Mouse (Mus musculus) kidney, adult 2 months (tissue): ENCODE measurements around the gene Mgat4e. TPM values are rescaled to one million over a fixed set of nuclear protein-coding genes. Genes with fewer than 3 reads are reported as not detected.
"Not testable (repeated sequence)": the region's sequence is repeated elsewhere in the genome, so short reads cannot be mapped to it uniquely, and the experiment has no call there.

Experiments
- DNase-seq: peaks from one replicate; pipeline ENCODE4 v3.0.0; 2021
- H3K27ac ChIP-seq: fragments of 200-500 bp; 2 replicates; pipeline ENCODE4 v1.5.1; 2012; ENCODE audit warnings: low read depth, low read length, control low read depth, inconsistent platforms; ENCODE audit not compliant: insufficient read depth
- H3K27me3 ChIP-seq: fragments of 200-500 bp; replicated peaks from 2 replicates; pipeline ENCODE4 v1.6.1; 2012; ENCODE audit warnings: mild to moderate bottlenecking, moderate library complexity, low read length, inconsistent platforms; ENCODE audit not compliant: control insufficient read depth, insufficient read depth
- H3K36me3 ChIP-seq: fragments of 200-500 bp; 2 replicates; pipeline ENCODE4 v1.6.1; 2012; ENCODE audit warnings: mild to moderate bottlenecking, moderate library complexity, low read length, inconsistent platforms; ENCODE audit not compliant: control insufficient read depth, insufficient read depth
- H3K4me1 ChIP-seq: fragments of 200-500 bp; 2 replicates; pipeline ENCODE4 v1.6.1; 2011; ENCODE audit warnings: low read length; ENCODE audit not compliant: control insufficient read depth, insufficient read depth
- H3K4me3 ChIP-seq: fragments of 200-500 bp; 2 replicates; pipeline ENCODE4 v1.5.1; 2011; ENCODE audit warnings: mild to moderate bottlenecking, low read depth, low read length, control low read depth; ENCODE audit not compliant: insufficient read depth
- CTCF ChIP-seq: fragments of 200-500 bp; conservative IDR thresholded peaks from 2 replicates; pipeline ENCODE4 v1.5.1; 2011; ENCODE audit warnings: low read depth, mild to moderate bottlenecking, control low read depth, low read length, moderate library complexity, mixed read lengths; ENCODE audit not compliant: insufficient read depth, insufficient read length
- POLR2A ChIP-seq: fragments of 200-500 bp; IDR thresholded peaks from one replicate; pipeline ENCODE4 v1.6.1; 2011; ENCODE audit warnings: low read depth, low read length, control low read depth
- WGBS: fragments of 180-500 bp; shearing (Covaris S2); methylation state at CpG from one replicate; pipeline ENCODE4 v1.1.7; 2018; 5-methylcytosine and 5-hydroxymethylcytosine counted together
- polyA plus RNA-seq: library from polyadenylated mRNA; depleted of rRNA; stranded (reverse); fragments of >200 nt; gene quantifications from 2 replicates; pipeline ENCODE4 v1.2.3, GENCODE M21; 2012

Gene Mgat4e
- polyA plus RNA-seq, 1 experiment, result 0.11 TPM

- H3K4me1 ChIP-seq, result no peaks in the 10 kb centered on the region
- DNase-seq, result no peak
- WGBS, result 79% methylated on average over 8 of the region's 8 CpGs
- TF ChIP-seq POLR2A, result no peak
- no peak for TF ChIP-seq CTCF
- H3K27me3 ChIP-seq, result no peaks in the 10 kb centered on the region
- no peak overlapping the region for H3K27ac ChIP-seq
- no peak overlapping the region for H3K4me3 ChIP-seq
- no peaks in the 10 kb centered on the region for H3K36me3 ChIP-seq
These were observed 29.3 kb downstream of the Mgat4e start for GRCm38 (mm10) chr1:134520001-134520721.

GRCm38 (mm10) chr1:134519201-134519600 lies 30.3 kb downstream of the Mgat4e start:
- not testable (repeated sequence) for H3K36me3 ChIP-seq, H3K27ac ChIP-seq, H3K27me3 ChIP-seq, DNase-seq, H3K4me3 ChIP-seq, H3K4me1 ChIP-seq
- WGBS, result 88% methylated on average over 5 of the region's 5 CpGs

DNA sequence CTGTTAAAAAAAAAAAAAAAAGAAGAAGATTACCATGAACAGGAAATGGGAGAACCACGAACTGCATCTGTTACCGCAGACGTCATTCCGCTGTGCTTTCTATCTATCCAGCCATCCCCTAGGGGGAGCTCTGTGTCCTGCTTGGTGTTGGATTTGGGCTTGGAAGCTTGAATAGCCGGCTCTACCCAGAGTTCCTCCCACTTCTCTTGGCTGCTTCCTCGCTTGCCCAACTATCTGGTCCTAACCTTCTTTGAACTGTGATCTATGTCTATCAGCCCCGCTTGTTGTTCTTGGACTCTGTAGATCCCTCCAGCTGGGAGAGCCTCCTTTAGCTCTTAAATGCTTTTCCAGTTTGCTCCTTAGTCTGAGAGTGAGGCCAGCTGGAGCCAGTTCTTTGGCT lies 30.8 kb downstream of the Mgat4e start:
- Histone ChIP-seq H3K27ac (no peak overlapping the region), H3K27me3 (no peaks in the 10 kb centered on the region), H3K4me1 (no peaks in the 10 kb centered on the region), H3K36me3 (no peaks in the 10 kb centered on the region), H3K4me3 (no peak overlapping the region)
- DNase-seq, result peak; percentile 94
- TF ChIP-seq POLR2A (no peak), CTCF (peak; percentile 95)
- 3% methylated on average over 7 of the region's 7 CpGs for WGBS

DNA sequence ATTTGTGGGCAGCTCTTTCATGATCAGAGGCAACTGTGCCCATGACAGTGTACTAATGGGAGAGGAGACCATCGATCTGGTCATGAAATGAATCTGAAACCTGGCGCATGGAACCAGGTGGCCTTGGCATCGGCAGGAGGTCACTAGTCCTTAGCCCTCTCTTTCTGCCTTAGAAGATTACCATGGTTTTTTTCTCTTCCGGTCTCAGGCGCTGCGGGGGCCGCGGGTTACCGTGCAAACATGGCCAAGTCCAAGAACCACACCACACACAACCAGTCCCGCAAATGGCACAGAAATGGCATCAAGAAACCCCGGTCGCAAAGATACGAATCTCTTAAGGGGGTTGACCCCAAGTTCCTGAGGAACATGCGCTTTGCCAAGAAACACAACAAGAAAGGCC lies 31.6 kb downstream of the Mgat4e start:
- not testable (repeated sequence) for H3K36me3 ChIP-seq, DNase-seq, H3K4me3 ChIP-seq, H3K27ac ChIP-seq, H3K4me1 ChIP-seq, H3K27me3 ChIP-seq
- 85% methylated on average over 14 of the region's 14 CpGs for WGBS

DNA sequence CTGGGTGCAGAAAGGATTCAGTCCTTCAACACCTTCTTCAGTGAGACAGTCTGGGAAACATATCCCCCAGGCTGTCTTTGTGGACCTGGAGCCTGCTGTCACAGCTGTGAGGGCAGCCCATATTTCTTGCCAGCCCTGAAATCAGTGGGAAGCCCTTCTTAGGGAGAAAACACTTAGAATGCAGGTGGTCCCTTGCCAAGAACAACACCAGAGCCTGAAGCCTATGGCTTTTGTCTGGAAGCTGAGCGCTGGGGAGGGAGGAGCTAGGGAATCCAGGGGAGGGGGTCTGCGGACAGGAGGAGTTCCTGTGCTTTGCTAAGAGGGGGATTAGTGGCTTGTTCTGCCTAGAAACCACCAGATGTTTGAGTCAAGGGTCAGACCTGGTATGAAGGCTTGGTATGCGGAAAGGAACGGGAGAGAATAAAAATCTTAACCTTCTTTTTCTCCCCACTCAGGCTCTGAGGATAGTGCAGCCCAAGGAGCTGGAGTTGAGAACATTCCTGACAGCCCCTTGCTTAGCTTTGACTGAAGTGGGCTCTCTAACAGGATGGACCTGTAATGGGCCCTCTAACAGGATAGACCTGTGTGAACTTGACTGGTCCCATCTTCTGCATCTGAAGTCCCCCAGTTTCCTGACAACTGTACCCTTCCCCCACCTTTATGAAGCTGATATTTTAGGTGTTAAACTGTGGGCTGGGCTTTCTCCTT lies 32.8 kb downstream of the Mgat4e start:
- H3K27ac ChIP-seq, result 0 out of 2 replicates have a peak overlapping the region, but pooled peaks have one; percentile 7
- no peak overlapping the region for H3K4me3 ChIP-seq
- WGBS, result 43% methylated on average over 4 of the region's 4 CpGs
- no peaks in the 10 kb centered on the region for H3K27me3 ChIP-seq
- DNase-seq, result peak; percentile 18
- TF ChIP-seq POLR2A, result no peak
- TF ChIP-seq CTCF, result no peak
- H3K36me3 ChIP-seq, result no peaks in the 10 kb centered on the region
- H3K4me1 ChIP-seq, result no peaks in the 10 kb centered on the region

DNA sequence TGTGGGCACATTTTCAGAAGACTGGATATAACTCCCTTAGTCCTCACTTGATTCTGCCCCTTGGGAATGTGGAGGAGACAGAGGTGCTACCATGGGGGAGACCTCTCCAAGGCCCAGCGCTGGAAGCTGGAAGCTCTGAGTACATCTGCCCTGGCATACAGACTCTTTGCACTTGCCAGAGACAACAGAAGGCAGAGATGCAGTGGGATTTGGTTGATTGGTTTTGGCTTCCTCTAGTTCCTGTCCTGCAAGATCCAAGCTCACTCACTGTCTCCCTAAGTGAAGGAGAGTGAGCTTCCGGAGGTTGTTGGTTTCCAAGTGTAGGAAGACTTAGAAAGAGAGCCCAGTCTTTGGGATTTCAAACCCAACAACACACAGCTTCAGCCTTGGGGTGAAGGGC lies 33.6 kb downstream of the Mgat4e start:
- H3K36me3 ChIP-seq, result no peaks in the 10 kb centered on the region
- H3K27me3 ChIP-seq, result no peaks in the 10 kb centered on the region
- DNase-seq, result no peak
- H3K27ac ChIP-seq, result no peak overlapping the region
- TF ChIP-seq POLR2A (no peak), CTCF (no peak)
- WGBS, result 63% methylated on average over 2 of the region's 2 CpGs
- H3K4me1 ChIP-seq, result no peaks in the 10 kb centered on the region
- no peak overlapping the region for H3K4me3 ChIP-seq

- H3K27ac ChIP-seq, result no peak overlapping the region
- no peak overlapping the region for H3K4me3 ChIP-seq
- WGBS, result 56% methylated on average over 16 of the region's 16 CpGs
These were observed 35.4 kb downstream of the Mgat4e start for GRCm38 (mm10) chr1:134513876-134514590.

More at GRCm38 (mm10) chr1:134513876-134514590, 35.4 kb downstream of the Mgat4e start:
- no peaks in the 10 kb centered on the region for H3K27me3 ChIP-seq
- no peaks in the 10 kb centered on the region for H3K36me3 ChIP-seq
- H3K4me1 ChIP-seq, result no peaks in the 10 kb centered on the region
- TF ChIP-seq POLR2A, result no peak
- TF ChIP-seq CTCF, result no peak
- no peak for DNase-seq
